Mouse (Mus musculus) ES-E14 (cell line): ENCODE measurements around the gene Cdkn1b. TPM values are rescaled to one million over a fixed set of nuclear protein-coding genes. Genes with fewer than 3 reads are reported as not detected.

Source experiments
- DNase-seq: peaks from one replicate; pipeline ENCODE4 v3.0.0-alpha.2; 2013; ENCODE audit warnings: low read depth, low spot score
- H3K27ac ChIP-seq: 2 replicates; pipeline ENCODE4 v1.5.1; 2012; ENCODE audit warnings: low read depth, mild to moderate bottlenecking, low read length, moderate library complexity, mixed read lengths; ENCODE audit not compliant: poor library complexity, insufficient read depth, severe bottlenecking
- H3K36me3 ChIP-seq: 2 replicates; pipeline ENCODE4 v1.6.1; 2012; ENCODE audit warnings: mild to moderate bottlenecking, low read length, moderate library complexity, mixed read lengths; ENCODE audit not compliant: control insufficient read depth, poor library complexity, insufficient read depth, severe bottlenecking
- H3K4me1 ChIP-seq, 2 experiments: fragments of 150-350 bp in 1 of 2; sonication (generic) in 1 of 2; 2 replicates each; pipeline ENCODE4 v1.6.1; 2012; ENCODE audit warnings: low read length in 2 of 2, mild to moderate bottlenecking in 1 of 2, mixed read lengths in 1 of 2; ENCODE audit not compliant: control insufficient read depth in 2 of 2, insufficient read depth in 2 of 2, poor library complexity in 1 of 2
- H3K4me3 ChIP-seq, 2 experiments: fragments of 150-350 bp in 1 of 2; sonication (generic) in 1 of 2; 2 replicates each; pipeline ENCODE4 v1.5.1; 2012; ENCODE audit warnings: low read length in 2 of 2, low read depth in 1 of 2, mild to moderate bottlenecking in 1 of 2, mixed read lengths in 1 of 2; ENCODE audit not compliant: insufficient read depth in 1 of 2, poor library complexity in 1 of 2, severe bottlenecking in 1 of 2
- H3K9ac ChIP-seq: 2 replicates; pipeline ENCODE4 v1.6.1; 2012; ENCODE audit warnings: low read depth, mild to moderate bottlenecking, low read length, mixed read lengths; ENCODE audit not compliant: poor library complexity, insufficient read depth, severe bottlenecking
- H3K9me3 ChIP-seq: fragments of 150-350 bp; sonication (generic); 2 replicates; pipeline ENCODE4 v1.6.1; 2012; ENCODE audit warnings: low read depth, mild to moderate bottlenecking, low read length; ENCODE audit not compliant: control insufficient read depth, insufficient read depth
- CHD2 ChIP-seq: IDR thresholded peaks from 2 replicates; pipeline ENCODE4 v1.6.1; 2014; ENCODE audit warnings: mild to moderate bottlenecking, low read depth, low read length, inconsistent platforms
- HCFC1 ChIP-seq: IDR thresholded peaks from 2 replicates; pipeline ENCODE4 v1.6.1; 2012; ENCODE audit warnings: low read length, inconsistent platforms, borderline replicate concordance; ENCODE audit not compliant: insufficient read depth
- MAFK ChIP-seq: IDR thresholded peaks from 2 replicates; pipeline ENCODE4 v1.6.1; 2014; ENCODE audit warnings: mild to moderate bottlenecking, low read depth, low read length, inconsistent platforms; ENCODE audit not compliant: insufficient read depth
- ZC3H11A ChIP-seq: IDR thresholded peaks from 2 replicates; pipeline ENCODE4 v1.6.1; 2012; ENCODE audit warnings: low read depth, mild to moderate bottlenecking, inconsistent platforms, low read length, borderline replicate concordance
- ZNF384 ChIP-seq: IDR thresholded peaks from 2 replicates; pipeline ENCODE4 v1.6.1; 2012; ENCODE audit warnings: low read depth, low read length, inconsistent platforms
- in situ Hi-C, 2 experiments: fragments of 600-800 bp; cut with MboI; formaldehyde crosslinking; loops; one replicate each; pipeline ENCODE4 v1.15.1; 2025; ENCODE audit warnings: low sequenced_read_pairs in 2 of 2, inconsistent platforms in 1 of 2; ENCODE audit not compliant: unreplicated experiment in 2 of 2
- total RNA-seq: library from RNA; depleted of rRNA; stranded (reverse); fragments of 300-350 nt; gene quantifications from 2 replicates; pipeline ENCODE4 v1.2.3, GENCODE M21; 2012

The Cdkn1b gene
- total RNA-seq, 1 experiment, result 10.7 TPM

- no peak for TF ChIP-seq MAFK
- TF ChIP-seq HCFC1, result no peak
- TF ChIP-seq ZC3H11A, result no peak
- TF ChIP-seq ZNF384, result no peak
- no peak for TF ChIP-seq CHD2
- no peak for DNase-seq
- Histone ChIP-seq H3K4me3 (no peak overlapping the region), H3K27ac (no peak overlapping the region), H3K9ac (no peak overlapping the region), H3K4me1 (peaks cover 4 to 5% of the 10 kb centered on the region in 2 experiments; a peak in 2 of 4 replicates), H3K36me3 (peaks cover 3% of the 10 kb centered on the region; the same call in 1 of the 2 replicates), H3K9me3 (no peaks in the 10 kb centered on the region)
- in situ Hi-C loops, result no loop called here
Measured at GRCm38 (mm10) chr6:134883661-134884060, 36.5 kb upstream of the Cdkn1b start.

GRCm38 (mm10) chr6:134885515-134885914, 34.7 kb upstream of the Cdkn1b start:
- DNase-seq, result no peak
- H3K27ac ChIP-seq, result no peak overlapping the region
- no peak overlapping the region for H3K4me3 ChIP-seq
- peaks cover 8 to 13% of the 10 kb centered on the region in 2 experiments; a peak in 3 of 4 replicates for H3K4me1 ChIP-seq
- TF ChIP-seq HCFC1, result no peak
- no peak for TF ChIP-seq MAFK
- TF ChIP-seq CHD2, result no peak
- no peaks in the 10 kb centered on the region for H3K9me3 ChIP-seq
- H3K36me3 ChIP-seq, result peaks cover 3% of the 10 kb centered on the region; the same call in 1 of the 2 replicates
- H3K9ac ChIP-seq, result no peak overlapping the region
- in situ Hi-C loops, result no loop called here

GRCm38 (mm10) chr6:134886475-134886874, 33.7 kb upstream of the Cdkn1b start:
- Histone ChIP-seq H3K4me3 (peak overlapping the region in 1 of 2 experiments; percentile 95; a peak in 1 of 4 replicates), H3K36me3 (peaks cover 3% of the 10 kb centered on the region; the same call in 1 of the 2 replicates), H3K9ac (peak overlapping the region; percentile 61; the same call in 1 of the 2 replicates), H3K4me1 (peaks cover 8 to 13% of the 10 kb centered on the region in 2 experiments; a peak in 3 of 4 replicates), H3K27ac (no peak overlapping the region), H3K9me3 (no peaks in the 10 kb centered on the region)
- DNase-seq, result no peak
- in situ Hi-C loops, result no loop called here
- TF ChIP-seq ZC3H11A (no peak), CHD2 (no peak), ZNF384 (no peak), HCFC1 (no peak), MAFK (no peak)

- peak overlapping the region; percentile 61 for H3K9ac ChIP-seq
- TF ChIP-seq ZNF384, result no peak
- TF ChIP-seq ZC3H11A, result no peak
- TF ChIP-seq HCFC1, result no peak
- no peak for TF ChIP-seq CHD2
- no peak for TF ChIP-seq MAFK
- no peak for DNase-seq
- H3K4me3 ChIP-seq, result peak overlapping the region; percentile 68 to 95
- no peaks in the 10 kb centered on the region for H3K9me3 ChIP-seq
- peak overlapping the region; percentile 18; the same call in 1 of the 2 replicates for H3K27ac ChIP-seq
- H3K4me1 ChIP-seq, result peaks cover 8 to 13% of the 10 kb centered on the region in 2 experiments; a peak in 3 of 4 replicates
- in situ Hi-C loops, result no loop called here
- H3K36me3 ChIP-seq, result peaks cover 3% of the 10 kb centered on the region; the same call in 1 of the 2 replicates
Measured at GRCm38 (mm10) chr6:134887008-134887407, 33.2 kb upstream of the Cdkn1b start.
